Mouse (Mus musculus): ENCODE results near the gene Themis2. TPM values are rescaled to one million over a fixed set of nuclear protein-coding genes. Genes with fewer than 3 reads are reported as not detected.
A peak's percentile ranks its signal among the peaks of the same experiment; 100 is the strongest.
"Not testable (repeated sequence)": the region's sequence is repeated elsewhere in the genome, so short reads cannot be mapped to it uniquely, and the experiment has no call there.

The Themis2 gene
- total and polyA plus RNA-seq, 2 experiments from 2014 or later, result 0.50 to 1.00 TPM

DNA sequence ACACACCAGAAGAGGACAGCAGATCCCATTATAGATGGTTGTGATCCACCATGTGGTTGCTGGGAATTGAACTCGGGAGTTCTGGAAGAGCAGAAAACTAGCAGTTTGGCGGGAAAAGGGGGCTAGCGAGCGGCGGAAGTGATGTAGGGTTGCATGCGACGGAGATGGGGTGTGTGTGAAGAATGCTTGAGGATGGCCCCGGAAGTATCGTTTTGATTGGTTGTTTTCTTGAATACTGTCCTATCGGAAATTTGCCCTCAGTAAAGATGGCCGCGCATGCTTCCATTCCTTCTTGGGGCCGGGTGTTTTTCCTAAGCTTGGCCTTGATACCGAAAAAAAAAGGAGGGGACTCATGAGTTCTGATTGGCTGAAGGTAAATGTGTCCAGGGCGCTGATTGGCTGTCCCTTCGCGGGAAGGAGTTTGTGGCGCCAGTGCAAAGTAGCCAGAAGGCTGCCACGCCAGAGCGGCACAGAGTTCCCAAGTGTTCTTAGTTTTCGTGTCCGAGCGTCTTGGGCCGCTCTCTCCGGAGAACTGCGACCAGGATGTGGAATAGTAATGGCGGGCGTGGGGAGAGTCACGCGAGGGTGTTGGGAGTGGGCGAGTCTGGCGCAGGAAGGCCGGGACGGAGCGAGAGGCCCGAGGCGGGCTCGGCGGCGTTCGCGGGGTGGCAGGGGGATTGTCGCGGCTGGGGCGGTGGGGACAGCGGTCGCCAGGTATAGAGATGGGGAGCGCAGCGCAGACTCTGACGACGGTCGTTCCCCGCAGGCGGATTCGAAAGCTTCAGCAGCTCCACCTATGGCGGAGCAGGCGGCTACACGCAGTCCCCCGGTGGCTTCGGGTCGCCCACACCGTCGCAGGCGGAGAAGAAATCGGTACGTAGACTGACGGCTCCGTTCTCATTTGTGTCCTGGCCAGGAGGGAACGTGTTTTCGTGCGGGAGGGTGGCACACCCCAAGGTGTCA, 28.0 kb downstream of the Themis2 start, which contains the start of gene Rpa2:
TSS of gene Rpa2 (plus strand) at position 419 of the 963 bp plus-strand sequence.
- peak; percentile 99 for DNase-seq
- Histone ChIP-seq H3K4me1 (ENCODE audit: insufficient read depth) (peaks cover 5% of the 10 kb centered on the region; the same call in 1 of the 2 replicates), H3K4me2 (ENCODE audit: low read depth) (peak within 1 kb of the TSS; percentile 88), H3K9me3 (ENCODE audit: low read length) (no peaks in the 10 kb centered on the region), H3K27ac (ENCODE audit: low read depth, low read length) (no peak within 1 kb of the TSS; the same call in 1 of the 2 replicates), H3K36me3 (ENCODE audit: insufficient read depth) (no peaks in the 10 kb centered on the region), H3K27me3 (ENCODE audit: insufficient read depth, low read length) (no peaks in the 10 kb centered on the region), H3K4me3 (ENCODE audit: low read depth, low read length) (peak within 1 kb of the TSS; percentile 71), H3K9ac (peak within 1 kb of the TSS; percentile 54)
- peak; percentile 20; the same call in 1 of the 2 replicates for TF ChIP-seq CTCF (IDR thresholded peaks at IDR 0.05; ENCODE audit: low read depth)
- ATAC-seq, result peak; percentile 99
- WGBS, result under 1% methylated on average over 70 of the region's 71 CpGs

DNA sequence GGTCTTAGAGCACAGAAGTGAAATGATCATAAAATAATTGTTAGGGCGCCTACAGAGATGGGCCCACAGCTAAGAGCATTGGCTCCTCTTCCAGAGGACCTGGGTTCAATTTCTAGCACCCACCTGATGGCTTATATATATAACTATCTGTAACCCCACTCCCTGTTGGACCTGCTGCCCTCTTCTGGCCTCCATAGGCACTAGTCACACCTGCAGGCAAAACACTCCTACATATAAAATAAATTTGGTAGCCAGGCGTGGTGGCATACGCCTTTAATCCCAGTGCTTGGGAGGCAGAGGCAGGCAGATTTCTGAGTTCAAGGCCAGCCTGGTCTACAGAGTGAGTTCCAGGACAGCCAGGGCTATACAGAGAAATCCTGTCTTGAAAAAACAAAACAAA, 33.1 kb downstream of the Themis2 start:
- not testable (repeated sequence) for H3K4me3 ChIP-seq (ENCODE audit: low read depth, low read length); ATAC-seq; H3K27ac ChIP-seq (ENCODE audit: low read depth, low read length); H3K9ac ChIP-seq; DNase-seq; H3K27me3 ChIP-seq (ENCODE audit: insufficient read depth, low read length); H3K4me1 ChIP-seq (ENCODE audit: insufficient read depth); H3K9me3 ChIP-seq (ENCODE audit: low read length); H3K36me3 ChIP-seq (ENCODE audit: insufficient read depth); H3K4me2 ChIP-seq (ENCODE audit: low read depth)
- WGBS, result 92% methylated on average over 3 of the region's 3 CpGs

DNA sequence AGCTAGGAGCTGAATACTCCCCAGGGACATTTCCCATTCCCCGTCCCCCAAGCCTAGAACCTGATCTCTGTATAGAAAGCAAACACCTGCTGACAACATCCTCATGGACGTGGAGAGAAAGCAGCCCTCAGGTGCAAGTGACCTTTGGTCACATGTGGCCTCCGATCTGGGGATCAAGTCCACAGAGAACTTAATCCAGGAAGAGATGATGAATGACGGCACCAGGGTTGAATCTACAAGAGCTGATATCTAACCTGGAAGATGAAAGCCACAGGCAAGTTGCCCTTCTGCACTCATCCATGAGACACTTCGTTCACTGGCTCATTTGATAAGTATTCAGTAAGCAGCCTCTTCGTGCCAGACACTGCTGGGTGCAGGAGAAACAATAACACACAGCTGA, 33.6 kb downstream of the Themis2 start:
- H3K36me3 ChIP-seq (ENCODE audit: insufficient read depth), result no peaks in the 10 kb centered on the region
- no peak overlapping the region for H3K9ac ChIP-seq
- TF ChIP-seq CTCF (IDR thresholded peaks at IDR 0.05; ENCODE audit: low read depth), result no peak
- no peaks in the 10 kb centered on the region; the same call in 1 of the 2 replicates for H3K27me3 ChIP-seq (ENCODE audit: insufficient read depth, low read length)
- H3K4me1 ChIP-seq (ENCODE audit: insufficient read depth), result no peaks in the 10 kb centered on the region
- 87% methylated on average over 6 of the region's 6 CpGs for WGBS
- H3K4me3 ChIP-seq (ENCODE audit: low read depth, low read length), result no peak overlapping the region
- ATAC-seq (no peak), DNase-seq (no peak)
- no peak overlapping the region for H3K27ac ChIP-seq (ENCODE audit: low read depth, low read length)
- H3K4me2 ChIP-seq (ENCODE audit: low read depth), result no peak overlapping the region
- no peaks in the 10 kb centered on the region for H3K9me3 ChIP-seq (ENCODE audit: low read length)

DNA sequence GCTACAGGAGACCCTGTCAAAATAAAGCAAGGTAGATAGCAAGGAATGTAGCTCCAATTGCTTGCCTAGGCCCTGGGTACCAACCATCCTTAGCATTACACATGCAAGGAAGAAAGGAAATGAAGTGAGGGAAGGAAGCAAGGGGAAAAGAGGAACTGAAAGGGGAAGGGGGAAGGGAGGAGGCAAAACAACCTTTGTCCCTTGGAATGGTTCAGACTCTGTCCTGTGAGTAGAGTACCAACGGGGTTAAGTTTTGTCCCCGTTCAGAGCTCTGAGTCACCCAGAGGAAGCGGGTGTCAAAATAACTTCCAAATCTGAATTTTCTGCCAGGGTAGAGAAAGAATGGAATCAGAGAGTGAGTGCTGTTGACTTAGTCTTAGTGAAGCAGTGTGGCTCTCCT, 35.9 kb downstream of the Themis2 start:
- Histone ChIP-seq H3K9me3 (ENCODE audit: low read length) (no peaks in the 10 kb centered on the region), H3K36me3 (ENCODE audit: insufficient read depth) (no peaks in the 10 kb centered on the region), H3K27me3 (ENCODE audit: insufficient read depth, low read length) (no peaks in the 10 kb centered on the region; the same call in none of the 2 replicates), H3K4me1 (ENCODE audit: insufficient read depth) (no peaks in the 10 kb centered on the region), H3K4me2 (ENCODE audit: low read depth) (no peak overlapping the region), H3K4me3 (ENCODE audit: low read depth, low read length) (no peak overlapping the region), H3K9ac (no peak overlapping the region), H3K27ac (ENCODE audit: low read depth, low read length) (no peak overlapping the region)
- 73% methylated on average over 3 of the region's 3 CpGs for WGBS
- DNase-seq (no peak), ATAC-seq (no peak)
- TF ChIP-seq CTCF (IDR thresholded peaks at IDR 0.05; ENCODE audit: low read depth), result no peak

DNA sequence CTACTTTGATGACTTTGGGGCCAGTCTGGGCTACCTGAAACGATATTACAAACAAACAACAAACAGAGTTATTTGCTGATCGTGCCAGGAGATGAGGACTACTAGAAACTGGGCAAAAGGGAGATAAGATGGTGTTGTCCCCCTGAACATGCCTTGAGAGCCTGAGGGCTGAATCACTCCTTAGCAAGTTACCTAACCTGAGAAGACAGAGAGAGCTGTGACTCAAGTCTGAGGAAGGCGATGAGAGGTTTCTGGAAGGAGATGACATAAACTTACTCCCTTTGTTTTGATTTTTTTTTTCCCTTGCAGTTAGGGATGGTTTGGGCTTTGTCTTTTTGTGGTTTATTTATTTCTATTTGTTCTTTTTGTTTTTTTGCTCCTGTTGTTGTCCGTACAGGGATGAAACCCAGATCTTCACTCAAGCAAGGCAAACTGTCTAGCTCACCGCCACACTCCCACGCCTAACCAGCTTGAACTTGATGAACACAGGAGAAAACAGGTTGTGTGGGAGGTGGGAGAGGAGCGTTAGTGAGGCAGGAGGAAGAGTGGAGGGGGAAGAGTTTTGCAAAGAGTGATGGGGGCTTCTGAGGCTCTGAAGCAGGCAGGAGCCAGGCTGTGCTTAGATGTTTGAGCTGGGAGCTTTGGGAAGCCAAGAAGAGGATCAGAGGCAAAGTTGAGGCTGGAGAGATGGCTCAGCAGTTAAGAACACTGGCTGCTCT, 38.4 kb downstream of the Themis2 start:
- Histone ChIP-seq H3K4me1 (ENCODE audit: insufficient read depth) (no peaks in the 10 kb centered on the region), H3K27me3 (ENCODE audit: insufficient read depth, low read length) (no peaks in the 10 kb centered on the region; the same call in none of the 2 replicates), H3K4me2 (ENCODE audit: low read depth) (no peak overlapping the region), H3K9ac (no peak overlapping the region), H3K4me3 (ENCODE audit: low read depth, low read length) (no peak overlapping the region), H3K36me3 (ENCODE audit: insufficient read depth) (no peaks in the 10 kb centered on the region), H3K9me3 (ENCODE audit: low read length) (no peaks in the 10 kb centered on the region), H3K27ac (ENCODE audit: low read depth, low read length) (no peak overlapping the region)
- DNase-seq (no peak), ATAC-seq (no peak)
- no peak for TF ChIP-seq CTCF (IDR thresholded peaks at IDR 0.05; ENCODE audit: low read depth)
- 87% methylated on average over 7 of the region's 7 CpGs for WGBS

DNA sequence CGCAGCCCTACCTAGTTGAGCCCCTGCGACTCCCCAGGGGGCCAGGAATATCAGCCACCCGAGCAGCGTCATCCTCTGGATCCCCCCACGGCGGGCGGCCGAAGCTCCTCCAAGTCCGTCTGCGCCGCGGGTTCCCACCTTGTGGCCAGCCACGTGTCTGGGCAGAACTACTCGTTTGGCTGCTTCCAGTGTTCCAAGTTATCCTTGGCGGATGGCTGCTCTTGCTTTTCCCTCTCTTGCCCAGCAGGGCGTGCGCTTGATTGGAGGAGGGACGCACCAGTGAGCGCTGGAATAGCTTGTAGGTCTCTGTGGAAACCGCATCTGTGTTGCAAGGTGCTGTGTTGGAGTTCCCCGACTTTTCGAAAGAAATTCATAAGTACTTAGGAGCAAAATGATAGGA, 39.2 kb downstream of the Themis2 start, which contains the start of gene Smpdl3b:
TSS of gene Smpdl3b (minus strand) at position 279 of the 400 bp plus-strand sequence.
- Histone ChIP-seq H3K4me3 (ENCODE audit: low read depth, low read length) (peak within 1 kb of the TSS; percentile 42), H3K27ac (ENCODE audit: low read depth, low read length) (no peak within 1 kb of the TSS), H3K4me2 (ENCODE audit: low read depth) (peak within 1 kb of the TSS; percentile 90), H3K36me3 (ENCODE audit: insufficient read depth) (no peaks in the 10 kb centered on the region), H3K4me1 (ENCODE audit: insufficient read depth) (no peaks in the 10 kb centered on the region), H3K27me3 (ENCODE audit: insufficient read depth, low read length) (no peaks in the 10 kb centered on the region; the same call in none of the 2 replicates), H3K9ac (peak within 1 kb of the TSS; percentile 44), H3K9me3 (ENCODE audit: low read length) (no peaks in the 10 kb centered on the region)
- peak; percentile 93 for ATAC-seq
- WGBS, result under 1% methylated on average over 22 of the region's 22 CpGs
- DNase-seq, result peak; percentile 76
- TF ChIP-seq CTCF (IDR thresholded peaks at IDR 0.05; ENCODE audit: low read depth), result peak; percentile 72
